Mouse (Mus musculus) B cell, adult 62 days (primary cell): ENCODE measurements around the gene Ptrh2. TPM values are rescaled to one million over a fixed set of nuclear protein-coding genes. Genes with fewer than 3 reads are reported as not detected.

Experiments used
- total RNA-seq: library from RNA; stranded (reverse); gene quantifications from 4 replicates; pipeline ENCODE4 v1.2.4, GENCODE M21; 2023

The Ptrh2 gene
- 3.7 to 4.9 TPM (median 4.5 TPM) in 4 replicates for total RNA-seq

GRCm38 (mm10) chr11:86683395-86684125 is at the start of gene Ptrh2, which contains the start of gene Vmp1:
Gene Ptrh2 (plus strand): TSS chr11:86683985.
Gene Vmp1 (minus strand): TSS chr11:86683836.

Other genes starting within 250 kb of the Ptrh2 start
- gene Rnft1, start 199.3 kb upstream of the Ptrh2 start, total RNA-seq = 49.1 to 55.2 TPM (median 52.7 TPM) in 4 replicates
- 64.4 to 68.8 TPM (median 66.9 TPM) in 4 replicates for gene Rps6kb1, start 139.2 kb upstream of the Ptrh2 start, total RNA-seq
- 5.6 to 6.6 TPM (median 6.1 TPM) in 4 replicates for gene Tubd1, start 139.0 kb upstream of the Ptrh2 start, total RNA-seq
- 62.1 to 69.2 TPM (median 67.5 TPM) in 4 replicates for gene Vmp1, start 149 bp upstream of the Ptrh2 start, total RNA-seq
- 253 to 318 TPM (median 282 TPM) in 4 replicates for gene Cltc, start 73.6 kb downstream of the Ptrh2 start, total RNA-seq
- gene Dhx40, start 123.8 kb downstream of the Ptrh2 start, total RNA-seq = 65.4 to 76.6 TPM (median 74.5 TPM) in 4 replicates